In genomic region chr17:79825241-79826030, GRCm38 (mm10) we compare ENCODE assay signal across 13 mouse cellular contexts.
DNase-seq lines count a peak whose midpoint lies in the region; ATAC-seq lines count a peak whose summit lies in the region.
"Had no signal": no experiment of that assay in that cellular context is flagged by ENCODE, and none has a peak within 500 bp of the region (broad histone marks: within the 10 kb centered on the region; RNA-seq: fewer than 3 reads in every experiment).

No protein-coding gene starts in this region.

- no peak overlapping the region for H3K9ac ChIP-seq in embryonic facial prominence, embryonic 12.5 days
- H3K9ac ChIP-seq: embryonic facial prominence, embryonic 15.5 days; heart, embryonic 15.5 days; liver, embryonic 14.5 days had no signal

- H3K36me3 ChIP-seq in embryonic facial prominence, embryonic 12.5 days: no peaks in the 10 kb centered on the region
- no peaks in the 10 kb centered on the region for H3K36me3 ChIP-seq in embryonic facial prominence, embryonic 10.5 days (replicated peaks)
- H3K36me3 ChIP-seq: embryonic facial prominence, embryonic 15.5 days; heart, embryonic 15.5 days had no signal

- WGBS in embryonic facial prominence, embryonic 12.5 days: 77% methylated on average over 11 of the region's 11 CpGs
- 82% methylated on average over 11 of the region's 11 CpGs for WGBS in embryonic facial prominence, embryonic 10.5 days

- H3K27ac ChIP-seq in embryonic facial prominence, embryonic 12.5 days: no peak overlapping the region
- no peak overlapping the region for H3K27ac ChIP-seq in embryonic facial prominence, embryonic 10.5 days (replicated peaks)
- H3K27ac ChIP-seq: embryonic facial prominence, embryonic 15.5 days; heart, embryonic 15.5 days; liver, embryonic 14.5 days had no signal

- H3K4me2 ChIP-seq in embryonic facial prominence, embryonic 12.5 days (replicated peaks): no peak overlapping the region
- H3K4me2 ChIP-seq: embryonic facial prominence, embryonic 15.5 days; heart, embryonic 15.5 days had no signal

- no peak overlapping the region for H3K4me3 ChIP-seq in embryonic facial prominence, embryonic 12.5 days
- no peak overlapping the region for H3K4me3 ChIP-seq in embryonic facial prominence, embryonic 10.5 days
- H3K4me3 ChIP-seq: embryonic facial prominence, embryonic 15.5 days; heart, embryonic 15.5 days had no signal

- DNase-seq in embryonic facial prominence, embryonic 10.5 days (ENCODE audit: low spot score): no peak
- peak; percentile 4 for DNase-seq in kidney, postnatal 10 days
- no peak for DNase-seq in kidney, postnatal 36 days
- peak; percentile 81 for DNase-seq in NIH3T3 (ENCODE audit: low read depth)
- DNase-seq in layer of hippocampus, postnatal 10 days (ENCODE audit: low spot score in 2 of 2): peak; percentile 29 to 49
- no peak for DNase-seq in natural killer cell, adult 2 months (ENCODE audit: low spot score in 2 of 2)
- DNase-seq in left cerebral cortex, postnatal 36 days (ENCODE audit: low spot score in 2 of 2): no peak
- DNase-seq: kidney, postnatal 14 days; right cerebral cortex, adult 18-20 months had no signal

- intact Hi-C loops in left cerebral cortex, postnatal 36 days (cut with DNase I): no loop called here

- no peaks in the 10 kb centered on the region for H3K9me3 ChIP-seq in embryonic facial prominence, embryonic 12.5 days
- no peaks in the 10 kb centered on the region for H3K9me3 ChIP-seq in embryonic facial prominence, embryonic 10.5 days
- H3K9me3 ChIP-seq: embryonic facial prominence, embryonic 15.5 days; heart, embryonic 15.5 days had no signal

- no peaks in the 10 kb centered on the region for H3K27me3 ChIP-seq in embryonic facial prominence, embryonic 12.5 days
- H3K27me3 ChIP-seq in embryonic facial prominence, embryonic 10.5 days (replicated peaks; ENCODE audit: low read depth, poor library complexity, severe bottlenecking): peaks cover 28% of the 10 kb centered on the region
- H3K27me3 ChIP-seq: embryonic facial prominence, embryonic 15.5 days; heart, embryonic 15.5 days had no signal

- 0 out of 2 replicates have a peak, but pooled peaks have one; percentile 22 for ATAC-seq in embryonic facial prominence, embryonic 12.5 days (ENCODE audit: insufficient number of reproducible peaks, insufficient read depth, low FRiP score, low TSS enrichment)

- no peaks in the 10 kb centered on the region for H3K4me1 ChIP-seq in embryonic facial prominence, embryonic 12.5 days
- peaks cover 9% of the 10 kb centered on the region; the same call in 1 of the 2 replicates for H3K4me1 ChIP-seq in embryonic facial prominence, embryonic 10.5 days

Comparison
In these comparisons a context has a peak if more than half of its experiments do, and no peak if none do; other contexts are left out.
1. DNase-seq: peak in kidney, postnatal 10 days (single experiment), NIH3T3 (single experiment) and layer of hippocampus, postnatal 10 days (2 of 2); none in embryonic facial prominence, embryonic 10.5 days (single experiment), kidney, postnatal 36 days (0 of 2), natural killer cell, adult 2 months (0 of 2) and left cerebral cortex, postnatal 36 days (0 of 2).